Mouse (Mus musculus) midbrain, embryonic 16.5 days (tissue): ENCODE measurements around the gene Myo1f. TPM values are rescaled to one million over a fixed set of nuclear protein-coding genes. Genes with fewer than 3 reads are reported as not detected.

ENCODE experiments used
- ATAC-seq: fragments of 200-750 bp; cut with Nextera tagmentation; 2 replicates; pipeline ENCODE4 v1.8.0; 2017; ENCODE audit warnings: moderate TSS enrichment
- H3K27ac ChIP-seq: fragments of 300-500 bp; sonication (generic); 2 replicates; pipeline ENCODE4 v1.5.1; 2014; ENCODE audit warnings: mild to moderate bottlenecking, low read length, mixed read lengths
- H3K27me3 ChIP-seq: fragments of 300-500 bp; sonication (generic); 2 replicates; pipeline ENCODE4 v1.6.1; 2014; ENCODE audit warnings: low read depth, low read length, mixed read lengths; ENCODE audit not compliant: control insufficient read depth, insufficient read depth
- H3K36me3 ChIP-seq: fragments of 300-500 bp; sonication (generic); 2 replicates; pipeline ENCODE4 v1.6.1; 2014; ENCODE audit warnings: mild to moderate bottlenecking, low read length, moderate library complexity, mixed read lengths; ENCODE audit not compliant: control insufficient read depth, insufficient read depth
- H3K4me1 ChIP-seq: fragments of 300-500 bp; sonication (generic); 2 replicates; pipeline ENCODE4 v1.6.1; 2014; ENCODE audit warnings: mild to moderate bottlenecking, low read length, mixed read lengths; ENCODE audit not compliant: control insufficient read depth, insufficient read depth
- H3K4me2 ChIP-seq: fragments of 300-500 bp; sonication (generic); 2 replicates; pipeline ENCODE4 v1.6.1; 2014; ENCODE audit warnings: mild to moderate bottlenecking, low read length, mixed read lengths
- H3K4me3 ChIP-seq: fragments of 300-500 bp; sonication (generic); 2 replicates; pipeline ENCODE4 v1.5.1; 2014; ENCODE audit warnings: low read depth, mild to moderate bottlenecking, low read length, moderate library complexity, mixed read lengths
- H3K9ac ChIP-seq: fragments of 300-500 bp; sonication (generic); 2 replicates; pipeline ENCODE4 v1.6.1; 2014; ENCODE audit warnings: low read depth, low read length, mixed read lengths
- H3K9me3 ChIP-seq: fragments of 300-500 bp; sonication (generic); replicated peaks from 2 replicates; pipeline ENCODE4 v1.6.1; 2014; ENCODE audit warnings: mild to moderate bottlenecking, low read length, mixed read lengths; ENCODE audit not compliant: control insufficient read depth, poor library complexity, severe bottlenecking
- WGBS: fragments of 180-500 bp; shearing (Covaris S2); extraction: QIAGEN DNeasy Blood & Tissue Kit; methylation state at CpG from one replicate; pipeline ENCODE4 v1.1.7; 2014; 5-methylcytosine and 5-hydroxymethylcytosine counted together
- polyA plus RNA-seq: library from polyadenylated mRNA; unstranded; fragments of >200 nt; fragmentation: Nextera tagmentation; extraction: Ambion mirVana; gene quantifications from 2 replicates; pipeline ENCODE4 v1.2.1, GENCODE M21; 2015

The Myo1f gene
- polyA plus RNA-seq, 1 experiment from 2014 or later = 1.6 TPM

DNA sequence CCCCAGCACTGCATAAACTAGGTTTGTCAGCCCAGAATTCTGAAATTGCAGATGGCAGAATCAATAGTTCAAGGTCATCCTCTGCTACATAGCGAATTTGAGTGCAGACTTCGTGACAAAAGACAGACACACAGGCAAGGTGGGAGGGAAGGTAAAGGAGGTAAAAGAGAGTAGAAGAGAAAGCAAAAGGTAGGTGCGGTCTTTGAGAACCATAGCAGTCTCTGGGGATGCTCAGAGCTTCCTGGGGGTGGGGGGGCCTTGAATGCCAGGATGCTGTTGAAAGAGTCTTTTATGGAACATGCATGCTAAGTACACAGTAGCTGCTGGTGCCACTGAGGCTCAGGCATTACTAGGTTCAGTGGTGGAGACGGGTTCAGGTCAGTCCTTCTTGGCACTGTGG is 2.4 kb downstream of the Myo1f start:
- no peak overlapping the region for H3K27ac ChIP-seq
- H3K4me2 ChIP-seq = no peak overlapping the region
- no peaks in the 10 kb centered on the region for H3K27me3 ChIP-seq
- ATAC-seq = no peak
- H3K9me3 ChIP-seq = no peaks in the 10 kb centered on the region
- 77% methylated on average over 4 of the region's 4 CpGs for WGBS
- H3K36me3 ChIP-seq = no peaks in the 10 kb centered on the region
- H3K9ac ChIP-seq = no peak overlapping the region
- H3K4me3 ChIP-seq = no peak overlapping the region
- H3K4me1 ChIP-seq = no peaks in the 10 kb centered on the region

DNA sequence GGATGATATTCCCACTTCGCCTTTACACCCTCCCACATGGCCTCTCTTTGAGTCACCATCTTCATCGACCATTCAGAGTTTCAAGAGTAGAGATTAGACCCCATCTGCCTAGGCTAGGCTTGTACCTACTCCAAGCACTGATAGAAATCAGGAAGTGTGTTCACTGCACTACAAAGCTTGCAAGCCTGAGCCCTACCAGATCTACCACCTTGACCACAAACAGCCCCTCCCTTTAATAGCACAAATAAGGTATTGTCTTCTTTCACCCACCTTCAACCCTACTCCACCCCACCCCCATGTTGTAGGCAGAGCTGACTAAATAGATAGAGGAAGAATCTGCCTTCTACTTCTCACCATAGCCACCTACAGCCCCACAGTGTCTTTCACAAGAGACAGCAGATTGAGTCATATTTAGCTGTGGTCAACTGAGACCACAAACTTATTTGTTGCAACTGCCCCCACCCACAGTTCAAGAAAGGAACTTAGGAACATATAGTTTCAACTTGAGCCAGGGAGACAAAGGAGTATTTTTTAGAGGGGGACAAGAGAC is 8.1 kb downstream of the Myo1f start:
- Histone ChIP-seq H3K4me2 (no peak overlapping the region), H3K9me3 (no peaks in the 10 kb centered on the region), H3K4me1 (no peaks in the 10 kb centered on the region), H3K27ac (no peak overlapping the region), H3K4me3 (no peak overlapping the region), H3K27me3 (no peaks in the 10 kb centered on the region), H3K9ac (no peak overlapping the region), H3K36me3 (no peaks in the 10 kb centered on the region)
- no peak for ATAC-seq
- 70% methylated on average over 2 of the region's 2 CpGs for WGBS

DNA sequence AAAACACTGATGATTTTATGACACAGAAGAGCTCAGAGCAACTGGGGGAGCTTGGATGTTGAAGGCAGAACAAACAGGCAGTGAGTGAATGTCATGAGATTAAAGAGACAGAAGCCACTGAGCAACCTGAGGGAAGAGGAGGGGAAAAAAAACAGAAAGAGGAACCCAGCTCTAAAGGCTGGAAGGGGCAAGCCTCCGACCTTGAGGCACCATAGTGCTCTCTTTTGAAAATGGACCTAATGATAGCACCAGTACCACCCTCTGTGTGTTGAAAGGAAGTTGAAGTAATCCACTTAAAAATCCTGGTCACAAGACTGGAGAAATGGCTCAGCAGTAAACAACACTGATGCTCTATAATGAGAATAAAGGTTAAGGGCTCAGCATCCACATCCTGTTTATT is 9.1 kb downstream of the Myo1f start:
- WGBS = 59% methylated on average over 1 of the region's 1 CpGs
- no peak for ATAC-seq
- Histone ChIP-seq H3K27me3 (no peaks in the 10 kb centered on the region), H3K36me3 (no peaks in the 10 kb centered on the region), H3K4me2 (no peak overlapping the region), H3K9me3 (no peaks in the 10 kb centered on the region), H3K4me1 (no peaks in the 10 kb centered on the region), H3K4me3 (no peak overlapping the region), H3K9ac (no peak overlapping the region), H3K27ac (no peak overlapping the region)

DNA sequence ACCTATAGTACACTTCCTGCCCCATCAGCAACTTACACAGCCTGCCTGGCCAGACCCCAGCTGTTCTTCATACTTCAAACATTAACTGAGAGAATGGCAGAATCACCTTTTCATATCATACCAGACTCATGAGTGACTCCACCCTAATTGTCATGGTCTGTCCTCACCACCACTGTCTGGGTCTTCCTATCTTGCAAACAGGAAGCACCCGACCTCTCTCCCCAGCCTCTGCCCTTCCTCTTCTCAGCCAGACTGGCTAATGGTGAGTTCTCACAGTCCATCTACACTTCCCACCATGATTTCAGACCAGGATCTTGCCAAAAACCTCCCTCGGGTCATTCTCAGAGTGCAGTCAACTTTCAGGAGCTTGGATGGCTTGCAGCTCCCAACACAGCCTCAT is 10.7 kb downstream of the Myo1f start:
- no peak for ATAC-seq
- Histone ChIP-seq H3K9ac (no peak overlapping the region), H3K27me3 (no peaks in the 10 kb centered on the region), H3K9me3 (no peaks in the 10 kb centered on the region), H3K36me3 (no peaks in the 10 kb centered on the region), H3K4me2 (no peak overlapping the region), H3K4me1 (no peaks in the 10 kb centered on the region), H3K4me3 (no peak overlapping the region), H3K27ac (no peak overlapping the region)
- 74% methylated on average over 2 of the region's 2 CpGs for WGBS

DNA sequence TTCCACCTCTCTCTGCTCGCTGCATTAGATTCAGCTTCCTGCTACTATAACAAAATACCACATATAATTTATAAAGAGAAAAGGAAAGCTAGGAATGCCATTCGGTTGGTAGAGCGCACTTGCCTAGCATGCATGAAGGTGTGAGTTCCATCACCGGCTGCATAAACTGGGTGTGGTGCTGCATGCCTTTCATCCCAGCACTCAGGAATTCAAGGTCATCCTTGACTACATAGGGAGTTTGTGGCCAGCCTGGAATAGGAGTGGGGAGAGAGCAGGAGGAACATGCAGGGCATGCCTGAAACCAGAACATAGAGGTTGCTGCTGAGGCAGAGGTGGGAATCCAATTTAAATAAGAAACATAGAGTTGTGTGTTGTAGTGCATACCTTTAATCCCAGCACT is 28.6 kb downstream of the Myo1f start:
- H3K4me3 ChIP-seq = no peak overlapping the region
- no peaks in the 10 kb centered on the region for H3K36me3 ChIP-seq
- no peak overlapping the region for H3K27ac ChIP-seq
- H3K9ac ChIP-seq = no peak overlapping the region
- no peak overlapping the region for H3K4me2 ChIP-seq
- no peaks in the 10 kb centered on the region for H3K9me3 ChIP-seq
- no peaks in the 10 kb centered on the region for H3K27me3 ChIP-seq
- no peaks in the 10 kb centered on the region for H3K4me1 ChIP-seq
- no peak for ATAC-seq
- 83% methylated on average over 4 of the region's 4 CpGs for WGBS

DNA sequence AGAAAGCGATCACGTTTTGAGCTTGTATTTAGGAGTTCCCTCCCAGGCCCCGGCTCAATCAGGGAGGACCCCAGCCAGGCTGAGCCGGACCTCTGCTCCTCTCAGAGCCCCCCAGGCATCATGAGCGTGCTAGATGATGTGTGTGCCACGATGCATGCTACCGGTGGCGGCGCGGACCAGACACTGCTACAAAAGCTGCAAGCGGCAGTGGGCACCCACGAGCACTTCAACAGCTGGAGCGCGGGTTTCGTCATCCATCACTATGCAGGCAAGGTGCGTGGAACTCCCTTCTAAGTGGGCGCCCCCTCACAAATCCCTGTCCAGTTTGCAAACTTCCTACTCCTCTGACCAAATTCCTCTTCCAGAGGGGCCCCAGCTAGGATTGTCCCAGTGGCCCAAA is 30.5 kb downstream of the Myo1f start:
- Histone ChIP-seq H3K4me1 (no peaks in the 10 kb centered on the region), H3K9ac (no peak overlapping the region), H3K4me2 (no peak overlapping the region), H3K27ac (no peak overlapping the region), H3K27me3 (no peaks in the 10 kb centered on the region), H3K4me3 (no peak overlapping the region), H3K9me3 (no peaks in the 10 kb centered on the region), H3K36me3 (no peaks in the 10 kb centered on the region)
- no peak for ATAC-seq
- 73% methylated on average over 17 of the region's 17 CpGs for WGBS

DNA sequence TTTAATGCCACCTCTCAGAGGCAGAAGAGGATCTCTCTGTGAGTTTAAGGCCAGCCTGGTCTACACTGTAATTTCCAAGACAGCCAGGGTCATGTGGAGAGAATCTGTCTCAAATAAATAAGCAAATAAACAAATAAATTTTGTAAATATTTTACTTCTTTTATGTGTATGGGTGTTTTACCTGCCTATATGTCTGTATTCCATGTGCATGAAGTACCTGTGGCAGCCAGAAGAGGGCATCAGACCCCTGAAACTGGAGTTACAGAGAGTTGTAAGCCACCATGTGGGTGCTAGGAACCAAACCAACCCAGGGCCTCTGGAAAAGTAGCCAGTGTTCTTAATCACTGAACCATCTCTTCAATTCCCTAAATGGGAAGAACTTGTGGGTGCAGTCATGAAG is 41.8 kb downstream of the Myo1f start:
- Histone ChIP-seq H3K9me3 (no peaks in the 10 kb centered on the region; the same call in 1 of the 2 replicates), H3K36me3 (no peaks in the 10 kb centered on the region), H3K4me3 (no peak overlapping the region), H3K4me1 (no peaks in the 10 kb centered on the region), H3K27me3 (no peaks in the 10 kb centered on the region), H3K9ac (no peak overlapping the region), H3K27ac (no peak overlapping the region), H3K4me2 (no peak overlapping the region)
- ATAC-seq = no peak

DNA sequence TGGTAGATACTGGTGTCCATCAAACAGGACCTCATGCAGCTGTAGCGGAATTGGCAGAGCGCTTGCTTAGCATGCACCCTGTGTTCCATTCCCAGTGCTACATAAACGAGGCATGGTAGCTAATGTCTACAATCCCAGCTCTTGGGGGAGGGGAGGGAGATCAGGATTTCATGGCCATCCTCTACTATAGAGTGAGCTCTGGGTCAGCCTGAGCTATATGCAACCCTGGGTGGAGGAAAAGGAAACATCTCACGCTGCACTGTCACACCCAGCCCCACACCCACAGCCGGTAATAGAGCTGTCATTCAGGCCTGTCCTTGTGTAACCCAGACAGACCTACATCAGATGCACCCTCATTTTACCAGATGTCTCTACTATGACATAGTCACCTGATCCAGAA is 43.0 kb downstream of the Myo1f start:
- no peak for ATAC-seq
- H3K4me2 ChIP-seq = no peak overlapping the region
- H3K27me3 ChIP-seq = no peaks in the 10 kb centered on the region
- WGBS = 92% methylated on average over 5 of the region's 5 CpGs
- H3K9ac ChIP-seq = no peak overlapping the region
- H3K4me1 ChIP-seq = no peaks in the 10 kb centered on the region
- no peaks in the 10 kb centered on the region for H3K36me3 ChIP-seq
- H3K27ac ChIP-seq = no peak overlapping the region
- no peaks in the 10 kb centered on the region; the same call in 1 of the 2 replicates for H3K9me3 ChIP-seq
- H3K4me3 ChIP-seq = no peak overlapping the region

DNA sequence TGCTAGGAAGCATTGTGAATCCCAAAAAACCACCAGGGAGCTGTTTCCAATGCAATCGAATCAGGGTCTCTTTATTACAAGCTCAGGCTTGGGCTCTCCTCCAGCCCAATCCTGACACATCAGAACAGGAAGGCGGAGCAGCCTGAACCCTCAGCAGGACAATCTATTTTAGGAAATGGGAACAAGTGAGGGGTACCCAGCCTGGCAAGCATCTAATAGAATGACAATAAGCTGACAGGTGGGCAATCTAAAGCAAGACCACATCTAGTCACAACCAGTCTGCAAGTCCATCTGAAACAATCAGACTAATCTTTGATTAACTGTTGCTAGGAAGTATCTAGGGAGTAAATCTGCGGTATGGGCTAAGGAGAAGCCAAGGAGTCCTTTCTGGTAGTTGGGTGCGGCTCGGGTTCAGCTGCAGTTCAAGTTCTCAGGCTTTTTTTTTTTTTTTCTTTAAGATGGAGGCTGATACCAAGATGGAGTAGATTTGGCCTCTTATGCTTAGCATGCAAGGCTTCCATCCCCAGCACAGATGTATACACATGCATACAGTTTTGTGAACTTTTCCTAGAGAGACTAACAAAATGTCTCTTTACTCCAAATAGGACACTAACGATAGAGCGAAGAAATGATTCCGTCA is 44.4 kb downstream of the Myo1f start:
- no peaks in the 10 kb centered on the region; the same call in 1 of the 2 replicates for H3K9me3 ChIP-seq
- H3K4me2 ChIP-seq = no peak overlapping the region
- 90% methylated on average over 8 of the region's 8 CpGs for WGBS
- no peaks in the 10 kb centered on the region for H3K4me1 ChIP-seq
- no peak overlapping the region for H3K4me3 ChIP-seq
- no peak overlapping the region for H3K9ac ChIP-seq
- H3K36me3 ChIP-seq = no peaks in the 10 kb centered on the region
- no peak overlapping the region for H3K27ac ChIP-seq
- no peak for ATAC-seq
- H3K27me3 ChIP-seq = no peaks in the 10 kb centered on the region
